Mouse (Mus musculus) embryo, embryonic 11.5 days (tissue): ENCODE results near the gene Wipi2.

ENCODE experiments used
- DNase-seq: peaks from one replicate; pipeline ENCODE4 v3.0.0-alpha.2; 2012; ENCODE audit warnings: low read depth, low spot score

Wipi2 gene

DNA sequence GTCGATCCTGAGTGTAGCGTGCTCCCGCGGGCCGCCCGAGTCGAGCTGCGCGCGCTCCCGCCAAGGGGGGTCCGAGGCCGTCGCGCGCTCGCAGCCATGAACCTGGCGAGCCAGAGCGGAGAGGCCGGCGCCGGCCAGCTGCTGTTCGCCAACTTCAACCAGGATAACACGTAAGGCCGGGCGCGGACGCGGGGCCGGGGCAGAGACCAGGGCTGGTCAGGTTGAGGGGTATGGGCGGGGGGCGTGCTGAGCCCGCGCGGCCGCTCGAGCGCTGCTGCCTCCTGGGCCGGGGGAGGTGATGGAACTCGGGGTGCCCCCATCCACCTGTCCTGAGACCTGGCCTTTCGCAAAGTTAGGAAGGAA lies 2.1 kb downstream of the Wipi2 start:
- DNase-seq: no peak

DNA sequence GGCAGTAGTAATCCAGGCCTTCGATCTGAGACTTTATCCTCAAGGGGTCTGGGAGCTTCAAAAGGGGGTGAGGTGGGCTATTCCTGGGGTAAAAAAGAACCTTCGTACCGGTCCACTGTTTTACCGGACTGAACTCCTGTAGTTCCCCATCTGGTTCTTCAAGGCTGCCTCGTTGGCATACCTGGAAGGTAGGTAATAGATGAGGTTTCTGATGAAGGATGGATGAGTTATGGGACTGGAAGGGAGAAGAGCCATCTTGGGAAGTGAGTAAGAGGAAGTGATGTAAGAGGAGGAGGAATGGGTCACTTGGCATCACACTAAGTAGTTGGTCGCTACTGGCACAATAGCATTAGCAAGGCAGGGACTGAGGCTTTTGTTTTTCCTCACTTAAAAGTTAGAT lies 2.7 kb downstream of the Wipi2 start:
- no peak for DNase-seq

DNA sequence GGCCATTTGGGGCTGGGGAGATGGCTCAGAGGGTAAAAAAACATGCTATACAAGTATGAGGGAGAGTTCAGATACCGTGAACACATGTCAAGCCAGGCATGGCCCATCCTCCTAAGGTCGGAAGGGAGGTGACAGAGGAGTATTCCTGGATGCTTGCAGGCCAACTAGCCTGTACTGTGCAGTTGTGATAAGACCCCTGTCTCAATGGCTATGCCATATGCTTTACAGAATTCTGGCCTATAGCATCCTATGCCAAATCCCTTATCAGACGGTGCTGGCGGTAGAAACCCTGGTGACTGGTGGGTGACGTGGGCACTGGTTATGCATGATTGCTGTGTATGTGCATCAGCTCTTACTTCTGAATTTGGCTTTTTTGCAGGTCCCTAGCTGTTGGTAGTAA lies 10.3 kb downstream of the Wipi2 start:
- no peak for DNase-seq

DNA sequence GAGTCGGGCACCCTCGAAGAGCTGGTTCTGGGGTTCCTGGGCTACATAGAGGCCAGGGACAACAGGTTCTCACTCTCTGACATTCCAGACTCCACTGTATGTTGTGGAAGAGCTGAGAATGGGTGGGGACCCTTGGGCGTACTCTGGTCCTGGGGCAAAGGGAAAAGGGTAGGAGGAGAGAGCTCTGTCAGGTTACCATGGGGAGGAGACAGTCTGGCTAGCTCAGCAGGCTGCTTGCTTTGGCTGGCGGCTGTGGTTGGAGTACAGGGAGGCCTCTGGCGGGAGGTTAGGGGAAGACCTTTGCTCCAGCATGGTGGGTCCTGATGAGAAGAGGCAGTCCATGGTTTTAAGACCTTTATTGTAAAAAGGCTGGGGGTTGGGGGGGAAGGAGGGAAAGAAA lies 12.6 kb downstream of the Wipi2 start:
- DNase-seq: no peak

DNA sequence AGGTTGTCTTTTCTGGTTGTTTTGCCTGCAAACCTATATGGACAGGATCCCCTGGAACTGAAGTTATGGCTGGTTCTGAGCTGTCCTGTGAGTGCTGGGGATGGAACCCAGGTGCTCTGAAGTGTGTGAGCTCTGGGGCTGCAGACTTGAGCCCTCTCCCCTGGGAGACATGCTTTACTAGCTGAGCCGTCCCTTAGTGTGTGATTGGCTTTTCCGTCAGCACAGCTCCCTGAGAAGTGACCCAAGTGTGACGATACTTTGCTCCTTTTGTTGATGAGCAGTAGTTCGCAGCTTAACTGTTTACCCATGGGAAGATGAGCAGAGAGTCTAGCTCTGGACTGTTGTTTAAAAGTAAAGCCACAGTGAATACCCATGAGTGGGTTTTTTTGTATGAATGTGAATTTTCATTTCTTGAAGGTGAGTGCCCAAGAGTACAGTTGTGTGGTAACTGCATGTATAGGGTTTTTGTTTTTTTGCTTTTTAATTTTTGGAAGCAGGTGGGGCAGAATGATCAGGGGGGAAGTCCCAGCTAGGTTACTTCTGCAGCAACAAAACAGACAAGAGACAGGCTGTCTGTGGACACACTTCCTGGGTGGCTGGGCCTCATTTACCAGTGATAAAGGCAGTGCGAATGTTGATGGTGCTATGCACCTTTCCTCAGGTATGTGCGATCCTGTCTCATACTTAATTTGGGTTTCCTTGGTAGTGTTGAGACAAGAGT lies 14.0 kb downstream of the Wipi2 start:
- no peak for DNase-seq

DNA sequence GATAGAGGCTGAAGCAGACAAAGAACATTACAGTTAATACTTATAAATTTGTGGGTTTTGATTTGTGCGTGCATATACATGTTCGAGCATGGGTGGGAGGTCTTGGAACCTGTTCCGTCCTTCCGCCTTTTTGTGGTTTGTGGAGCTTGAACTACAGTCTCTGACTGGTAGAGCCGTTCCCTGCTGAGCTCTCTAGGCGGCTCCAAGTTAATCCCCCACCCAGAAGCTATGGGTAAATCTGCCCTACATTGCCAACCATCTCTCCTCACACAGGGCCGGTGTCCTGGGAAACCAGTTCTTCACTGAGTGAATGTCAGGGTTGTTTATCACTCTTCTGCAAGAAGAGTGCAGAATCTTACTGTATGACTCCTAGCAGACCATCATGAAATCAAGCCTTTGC lies 20.7 kb downstream of the Wipi2 start:
- DNase-seq: no peak

DNA sequence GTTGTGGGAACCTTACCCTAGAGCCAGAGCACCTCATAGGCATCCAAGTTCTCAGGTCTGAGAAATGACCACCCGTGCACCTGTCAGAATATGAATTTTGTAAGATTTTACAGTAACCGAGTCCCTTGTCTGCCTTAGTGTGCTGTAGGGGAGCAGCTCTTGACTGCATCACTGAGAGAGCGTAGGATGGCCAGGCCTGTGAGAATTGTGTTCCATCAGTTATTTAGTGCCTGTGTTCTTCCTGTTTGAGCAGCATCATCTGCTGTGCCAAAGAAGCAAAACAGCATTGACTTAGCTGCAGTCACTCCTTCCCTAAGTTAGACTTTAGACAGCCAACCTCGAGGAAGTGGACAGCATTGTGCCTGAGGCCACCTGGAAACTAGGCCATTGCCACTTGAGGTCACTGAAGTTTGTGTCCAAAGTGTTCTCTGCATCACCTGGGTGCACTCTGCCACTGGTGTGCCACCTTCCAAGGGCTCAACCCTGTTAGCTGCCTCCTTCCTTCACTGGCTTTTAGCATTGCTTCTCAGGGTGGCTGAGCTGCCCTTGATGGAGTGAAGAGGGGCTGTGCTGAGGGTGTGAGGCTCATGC lies 22.1 kb downstream of the Wipi2 start:
- DNase-seq: no peak

DNA sequence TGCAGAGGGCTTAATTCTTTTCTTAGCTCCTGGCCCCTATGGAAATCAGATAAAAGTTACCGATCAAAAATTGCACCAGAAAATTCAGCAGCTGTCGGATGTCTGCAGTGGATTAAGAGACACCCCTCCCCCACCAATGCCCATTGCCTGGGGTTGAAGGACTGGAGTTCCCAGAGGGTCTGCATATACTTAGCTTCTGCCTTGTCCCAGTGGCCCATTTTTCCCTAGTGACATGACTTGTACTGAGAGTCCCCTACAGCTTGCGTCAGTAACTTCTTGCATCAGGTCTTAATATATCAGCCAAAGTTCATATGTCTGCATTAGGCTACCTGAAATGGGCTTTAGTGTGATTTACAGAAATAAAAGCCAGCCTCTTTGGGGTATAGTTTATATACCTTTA lies 22.9 kb downstream of the Wipi2 start:
- no peak for DNase-seq

DNA sequence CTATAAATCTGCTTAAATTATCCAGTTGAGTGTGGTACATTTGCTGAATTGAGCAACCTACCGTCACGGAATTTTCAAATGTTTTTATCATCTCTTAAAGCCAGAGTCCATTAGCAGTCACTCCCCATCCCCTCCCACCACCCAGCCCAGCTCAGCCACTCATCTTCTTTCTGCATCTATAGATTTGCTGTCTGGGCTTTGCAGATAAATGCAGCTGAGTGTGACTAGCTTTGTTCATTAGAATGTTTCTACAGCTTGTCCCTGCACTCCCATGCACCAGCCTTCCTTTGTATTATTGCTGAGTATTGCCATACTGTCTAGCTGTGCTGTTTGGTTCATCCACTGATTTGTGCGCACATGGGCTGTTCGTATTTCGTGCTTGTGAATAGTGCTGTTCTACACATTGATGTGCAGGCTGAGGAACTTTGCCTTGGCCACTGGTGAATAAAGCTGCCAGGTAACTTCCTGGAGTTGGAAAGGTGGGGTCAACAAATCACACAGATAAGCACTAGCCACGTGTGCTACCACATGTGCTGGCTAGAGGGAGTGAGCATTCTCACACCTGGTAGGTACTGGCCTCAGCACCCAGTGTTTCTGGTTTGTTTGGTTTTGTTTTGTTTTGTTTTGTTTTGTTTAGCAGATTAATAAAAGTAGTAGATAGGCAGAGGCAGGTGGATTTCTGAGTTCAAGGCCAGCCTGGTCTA lies 23.4 kb downstream of the Wipi2 start:
- DNase-seq: no peak

DNA sequence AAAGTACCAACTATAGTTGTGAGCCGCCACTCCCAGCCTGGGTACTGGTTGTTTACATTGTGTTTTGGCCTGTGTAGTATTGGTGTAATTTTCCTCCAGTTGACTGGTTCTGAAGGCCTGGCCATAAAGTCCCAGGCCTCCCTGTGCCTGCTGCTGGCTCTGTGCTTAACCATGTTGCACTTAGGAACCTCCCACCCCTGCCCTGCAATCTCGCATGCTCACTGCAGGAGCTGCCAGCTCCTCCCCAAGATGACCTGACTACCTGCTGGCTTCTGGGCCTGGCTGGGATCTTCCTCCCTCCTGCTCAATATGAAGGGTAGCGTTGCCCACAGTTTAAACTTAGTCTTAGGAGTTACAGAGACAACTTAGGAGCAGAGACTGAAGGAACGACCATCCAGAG lies 24.8 kb downstream of the Wipi2 start:
- DNase-seq: no peak

DNA sequence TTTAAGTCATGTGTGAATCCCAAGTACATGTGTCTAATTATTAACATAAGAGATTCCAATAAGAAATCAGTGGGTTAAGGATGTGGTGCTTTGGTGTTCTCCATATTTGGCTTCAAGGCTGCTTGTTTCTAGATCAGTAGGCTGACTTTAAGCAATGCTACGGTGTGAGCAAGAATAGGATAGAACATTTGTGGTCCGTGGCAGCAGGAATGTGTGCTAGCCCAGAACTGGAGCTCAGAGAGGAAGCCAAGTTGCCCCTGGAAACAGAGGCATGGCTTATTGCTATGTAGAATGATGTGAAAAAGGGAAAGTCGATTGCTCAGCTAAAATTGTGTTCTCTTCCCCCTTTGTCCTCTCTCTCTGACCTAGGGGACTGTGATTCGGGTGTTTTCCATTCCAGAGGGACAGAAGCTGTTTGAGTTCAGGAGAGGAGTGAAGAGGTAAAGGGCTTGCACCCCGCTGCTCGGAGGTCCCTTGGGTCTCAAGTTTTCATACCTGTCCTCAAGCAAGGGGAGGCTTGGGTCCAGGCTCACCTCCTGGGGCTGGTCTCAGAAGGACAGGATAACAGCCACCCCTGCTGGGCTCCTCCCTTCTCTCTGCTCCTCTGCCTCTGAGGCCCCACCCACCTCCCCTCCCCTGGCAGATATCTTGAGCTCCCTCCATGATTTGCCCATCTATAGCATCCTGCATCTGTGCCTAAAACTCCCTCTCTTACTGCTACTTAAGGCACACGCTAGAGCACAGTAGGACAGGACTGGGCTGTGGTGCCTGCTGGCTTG lies 33.3 kb downstream of the Wipi2 start:
- no peak for DNase-seq

DNA sequence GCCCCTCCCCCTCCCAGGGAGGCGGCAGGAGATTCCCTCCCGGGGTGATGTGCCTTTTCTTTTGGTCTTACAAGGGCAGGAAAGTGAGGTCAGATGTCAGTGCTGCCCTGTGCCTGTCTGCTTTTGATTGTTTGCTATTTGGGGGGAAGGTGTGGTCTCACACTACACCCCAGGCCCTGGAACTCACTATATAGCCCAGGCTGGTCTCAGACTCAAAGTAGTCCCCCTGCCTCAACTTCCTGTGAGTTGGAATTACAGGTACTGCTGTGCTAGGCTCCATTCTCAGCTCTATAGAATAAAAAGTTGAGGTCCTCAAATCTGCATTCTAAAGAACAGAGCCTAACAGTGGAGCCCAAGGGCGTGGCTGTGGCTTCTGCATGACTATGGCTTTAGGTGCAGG lies 40.4 kb downstream of the Wipi2 start:
- DNase-seq: no peak

DNA sequence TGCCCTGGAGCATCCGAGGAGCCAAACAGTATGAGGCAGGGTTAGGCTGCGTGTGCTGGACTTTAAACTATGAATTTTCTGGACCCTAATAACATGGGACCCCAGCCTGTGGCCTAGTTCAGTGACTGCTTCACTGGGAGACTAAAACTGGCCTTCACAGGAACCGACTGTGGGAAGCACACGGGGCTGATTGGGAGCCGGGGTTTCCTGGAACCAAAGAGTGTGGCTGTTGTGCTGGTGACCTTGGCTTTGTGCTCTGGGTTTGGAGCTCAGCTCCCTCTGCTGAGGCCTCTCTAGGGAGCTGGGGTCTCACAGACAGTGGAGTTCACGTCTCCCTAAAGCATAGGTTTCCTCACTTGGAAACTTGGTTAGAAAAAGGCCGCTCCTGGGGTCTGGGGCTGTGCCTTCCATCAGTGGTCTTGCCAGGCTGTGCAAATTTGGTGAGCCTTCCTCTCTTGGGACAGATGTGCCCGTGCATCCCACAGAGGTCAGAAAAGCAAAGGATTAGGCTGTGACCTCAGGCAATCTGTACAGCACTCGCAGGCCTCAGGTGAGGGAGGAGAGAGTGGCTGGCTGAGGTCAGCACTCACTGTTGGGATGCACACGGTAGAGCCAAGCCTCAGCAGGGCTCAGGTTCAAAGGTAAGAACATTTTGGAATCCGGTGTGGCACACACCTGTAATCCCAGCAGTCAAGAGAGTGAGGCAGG lies 41.2 kb downstream of the Wipi2 start:
- DNase-seq: no peak

DNA sequence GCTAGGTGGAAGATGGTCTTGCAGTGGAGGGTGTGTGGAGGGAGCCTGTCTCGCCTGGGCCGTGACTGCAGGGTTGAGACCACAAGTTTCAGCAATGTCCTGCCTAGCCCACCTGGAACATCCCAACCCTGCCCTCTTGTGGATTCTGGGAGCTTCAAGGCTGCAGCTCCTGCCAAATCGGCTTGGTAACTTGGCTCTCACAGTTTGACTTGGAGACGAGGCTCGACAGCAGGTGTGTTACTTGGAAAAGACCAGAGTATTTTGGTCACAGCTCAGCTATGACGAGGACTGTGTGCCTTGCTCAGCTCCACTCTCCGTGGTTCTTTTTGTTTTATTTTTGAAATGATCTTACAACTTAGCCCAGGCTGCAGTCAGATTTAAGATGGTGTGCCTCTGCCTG lies 42.2 kb downstream of the Wipi2 start:
- DNase-seq: no peak

DNA sequence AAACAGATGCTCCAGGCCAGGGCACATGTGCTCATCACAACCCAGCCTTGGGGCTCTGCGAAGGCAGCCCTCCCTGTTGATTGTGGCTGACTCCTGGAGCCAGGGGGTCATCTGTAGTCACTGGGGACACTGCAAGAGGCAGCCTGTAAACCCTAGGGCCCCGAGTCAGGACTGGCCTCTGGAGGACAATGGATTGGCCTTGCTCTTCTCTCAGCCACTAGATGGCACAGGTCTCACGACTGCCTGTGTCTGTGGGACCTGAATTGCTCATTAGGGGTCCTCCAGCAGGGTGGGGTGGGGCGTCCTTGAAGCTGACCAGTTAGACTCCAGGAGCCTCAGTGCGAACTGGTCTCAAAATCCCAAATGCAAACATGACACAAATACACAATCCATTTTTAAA lies 45.6 kb downstream of the Wipi2 start:
- no peak for DNase-seq

DNA sequence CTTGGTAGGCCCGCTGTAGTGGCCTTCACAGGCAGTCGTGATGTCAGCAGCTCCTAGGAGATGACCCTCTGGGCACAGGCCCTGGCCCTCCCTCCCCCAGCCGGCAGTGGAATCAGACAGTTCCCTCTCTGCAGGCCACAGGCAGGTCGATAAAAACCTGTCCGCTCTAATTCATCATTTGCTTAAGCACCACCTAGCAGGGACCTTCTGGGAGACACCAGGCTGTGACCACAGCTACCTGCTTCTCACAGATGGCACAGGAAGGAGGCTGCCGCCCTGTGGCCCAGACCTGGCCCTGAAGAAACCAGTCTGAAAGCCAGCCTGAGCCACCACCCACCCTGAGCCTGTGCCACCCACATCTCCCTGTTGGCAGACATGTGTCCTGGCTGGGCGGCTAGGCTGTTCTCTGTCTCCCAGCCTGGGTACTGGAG lies 50.7 kb downstream of the Wipi2 start:
- no peak for DNase-seq

DNA sequence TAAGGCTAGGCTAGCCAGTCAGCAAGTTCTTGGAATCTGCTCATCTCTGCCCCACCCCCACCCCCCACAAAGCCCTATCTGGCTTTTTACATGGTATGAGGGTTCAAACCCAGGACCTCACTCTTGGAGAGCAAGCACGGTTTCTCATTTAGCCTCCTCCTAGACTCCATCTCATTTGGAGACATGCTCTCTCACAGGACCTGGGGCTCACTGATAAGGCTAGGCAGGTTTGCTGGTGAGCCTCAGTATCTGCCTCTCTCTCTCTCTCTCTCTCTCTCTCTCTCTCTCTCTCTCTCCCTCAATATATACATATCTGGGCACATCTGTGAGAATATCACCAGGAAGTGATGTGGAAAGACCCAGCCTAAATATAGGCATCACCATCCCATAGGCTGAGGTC lies 51.6 kb downstream of the Wipi2 start:
- DNase-seq: no peak

DNA sequence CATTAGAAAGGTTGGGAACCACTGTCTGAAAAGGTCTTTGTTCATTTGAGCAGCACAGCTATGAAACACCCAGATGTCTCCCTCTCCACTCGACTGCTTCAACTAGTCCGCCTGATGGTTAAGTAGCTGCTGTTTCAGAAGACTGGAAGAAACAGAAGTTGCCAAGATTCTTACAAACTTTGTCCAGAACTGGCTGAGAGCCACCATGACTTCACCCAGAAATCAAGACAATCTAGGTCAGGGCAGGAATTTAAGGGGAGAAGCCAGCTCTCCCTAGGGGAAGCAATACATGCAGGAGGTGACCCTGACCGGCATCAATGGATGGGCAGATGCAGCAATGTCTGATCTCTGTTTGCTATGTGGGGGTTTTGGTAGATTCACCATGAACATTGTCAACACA lies 54.4 kb downstream of the Wipi2 start:
- no peak for DNase-seq

DNA sequence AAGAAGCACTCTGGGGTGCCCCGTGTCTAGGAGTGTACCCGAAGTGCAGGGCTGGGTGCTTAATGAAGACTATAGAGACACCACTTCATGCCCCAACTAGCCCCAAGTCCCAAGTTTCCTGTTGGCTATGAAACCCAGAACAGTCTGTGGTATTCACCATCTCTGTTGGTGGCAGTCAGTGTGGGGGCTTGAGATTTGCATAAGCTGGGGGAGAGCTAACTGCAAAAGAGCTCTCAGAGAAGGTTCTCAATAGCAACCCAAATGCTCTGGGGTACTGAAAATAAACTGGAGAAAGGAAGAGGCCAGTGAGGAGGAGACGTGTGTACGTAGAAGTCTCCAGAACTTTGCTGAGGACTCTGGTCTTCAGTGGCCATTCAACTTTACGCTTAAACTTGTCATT lies 55.0 kb downstream of the Wipi2 start:
- no peak for DNase-seq

DNA sequence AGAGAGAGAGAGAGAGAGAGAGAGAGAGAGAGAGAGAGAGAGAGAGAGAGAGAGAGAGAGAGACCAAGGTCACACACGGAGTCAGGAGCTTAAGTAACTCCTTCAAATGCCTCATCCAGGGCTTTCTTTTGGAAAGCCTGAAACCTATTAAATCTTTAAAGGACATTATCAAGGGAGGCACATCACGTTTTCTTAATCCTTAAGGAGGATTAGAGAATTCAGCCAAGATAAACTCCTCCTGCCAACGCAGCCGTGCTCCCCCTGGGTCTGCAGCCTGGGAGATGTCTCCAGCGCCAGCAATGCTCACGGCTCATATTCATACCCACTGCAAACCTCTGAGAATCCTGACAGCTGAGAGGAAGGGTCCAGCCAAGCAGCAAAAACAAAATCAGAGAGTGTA lies 61.4 kb downstream of the Wipi2 start:
- no peak for DNase-seq

DNA sequence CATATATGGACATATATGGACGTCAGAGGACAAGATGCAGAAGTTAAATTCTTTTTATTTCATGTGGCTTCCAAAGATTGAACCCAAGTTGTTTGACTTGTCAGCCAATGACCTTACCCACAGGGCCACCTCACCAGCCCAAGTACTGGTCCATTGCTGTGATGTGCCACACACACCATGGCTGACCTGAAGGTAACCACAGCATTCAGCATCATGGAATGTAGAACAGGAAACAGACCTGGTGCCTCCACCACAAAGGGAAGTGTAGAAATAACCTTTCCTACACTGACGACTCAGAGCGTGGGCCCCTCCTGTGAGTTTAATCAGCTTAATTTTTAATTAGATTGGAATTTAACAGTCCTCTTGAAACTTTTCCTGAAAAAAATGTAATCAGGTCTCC lies 62.8 kb downstream of the Wipi2 start:
- DNase-seq: no peak

DNA sequence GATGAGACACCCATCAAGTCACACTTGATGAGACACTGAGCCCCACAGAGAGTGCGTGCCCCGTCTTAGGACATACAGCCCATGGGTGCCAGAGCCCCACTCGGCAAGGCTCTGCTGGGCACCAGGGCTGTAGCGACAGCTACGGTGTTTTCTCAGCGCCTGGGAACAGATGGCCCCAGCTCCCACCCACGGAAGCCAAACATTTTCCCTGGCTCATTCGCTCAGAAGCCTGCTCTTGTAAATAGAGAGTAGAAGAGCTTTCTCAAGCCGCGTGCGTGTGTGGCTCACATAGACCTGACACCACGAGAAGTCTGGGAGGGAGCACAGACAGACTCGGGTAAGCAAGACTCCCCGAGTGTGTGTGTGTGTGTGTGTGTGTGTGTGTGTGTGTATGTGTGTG lies 64.8 kb downstream of the Wipi2 start, which contains the start of gene Slc29a4:
TSS of gene Slc29a4 (plus strand) at position 265 of the 400 bp plus-strand sequence.
- no peak for DNase-seq
